Mouse (Mus musculus) MN1 (cell line): ENCODE results near the gene Ankrd33b.

Experiments
- DNase-seq: peaks from one replicate; pipeline ENCODE4 v3.0.0-alpha.2; 2016; ENCODE audit warnings: low spot score

Ankrd33b gene

GRCm38 (mm10) chr15:31304302-31304701 lies 63.2 kb downstream of the Ankrd33b start:
- no peak for DNase-seq

GRCm38 (mm10) chr15:31302293-31302990 lies 65.1 kb downstream of the Ankrd33b start:
- DNase-seq, result no peak

- DNase-seq, result no peak
Measured at GRCm38 (mm10) chr15:31299258-31299917, 68.1 kb downstream of the Ankrd33b start.

GRCm38 (mm10) chr15:31297777-31298137 lies 69.8 kb downstream of the Ankrd33b start:
- no peak for DNase-seq

GRCm38 (mm10) chr15:31296882-31297776 lies 70.4 kb downstream of the Ankrd33b start:
- no peak for DNase-seq

GRCm38 (mm10) chr15:31294311-31294710 lies 73.2 kb downstream of the Ankrd33b start:
- DNase-seq, result no peak

GRCm38 (mm10) chr15:31292627-31293026 lies 74.9 kb downstream of the Ankrd33b start:
- DNase-seq, result no peak

GRCm38 (mm10) chr15:31285695-31286094 lies 81.8 kb downstream of the Ankrd33b start:
- DNase-seq, result no peak

- DNase-seq, result no peak
Measured at GRCm38 (mm10) chr15:31284922-31285631, 82.4 kb downstream of the Ankrd33b start.

- no peak for DNase-seq
Measured at GRCm38 (mm10) chr15:31284142-31284541, 83.4 kb downstream of the Ankrd33b start.

GRCm38 (mm10) chr15:31282353-31282752 lies 85.2 kb downstream of the Ankrd33b start:
- no peak for DNase-seq

- DNase-seq, result no peak
Measured at GRCm38 (mm10) chr15:31281830-31282229, 85.7 kb downstream of the Ankrd33b start.

GRCm38 (mm10) chr15:31280683-31281082 lies 86.8 kb downstream of the Ankrd33b start:
- no peak for DNase-seq

- DNase-seq, result no peak
Measured at GRCm38 (mm10) chr15:31280059-31280458, 87.5 kb downstream of the Ankrd33b start.

GRCm38 (mm10) chr15:31279577-31280004 lies 87.9 kb downstream of the Ankrd33b start:
- DNase-seq, result no peak

GRCm38 (mm10) chr15:31279120-31279519 lies 88.4 kb downstream of the Ankrd33b start:
- no peak for DNase-seq

- DNase-seq, result no peak
Measured at GRCm38 (mm10) chr15:31278090-31278489, 89.4 kb downstream of the Ankrd33b start.

- no peak for DNase-seq
Measured at GRCm38 (mm10) chr15:31273509-31273908, 94.0 kb downstream of the Ankrd33b start.

GRCm38 (mm10) chr15:31272695-31273094 lies 94.8 kb downstream of the Ankrd33b start:
- DNase-seq, result no peak

GRCm38 (mm10) chr15:31269558-31269957 lies 98.0 kb downstream of the Ankrd33b start:
- no peak for DNase-seq

GRCm38 (mm10) chr15:31268148-31268547 lies 99.4 kb downstream of the Ankrd33b start:
- DNase-seq, result no peak

GRCm38 (mm10) chr15:31265845-31266244 lies 101.7 kb downstream of the Ankrd33b start:
- no peak for DNase-seq
